ENCODE assay signal across 8 mouse cellular contexts in the genomic region with DNA sequence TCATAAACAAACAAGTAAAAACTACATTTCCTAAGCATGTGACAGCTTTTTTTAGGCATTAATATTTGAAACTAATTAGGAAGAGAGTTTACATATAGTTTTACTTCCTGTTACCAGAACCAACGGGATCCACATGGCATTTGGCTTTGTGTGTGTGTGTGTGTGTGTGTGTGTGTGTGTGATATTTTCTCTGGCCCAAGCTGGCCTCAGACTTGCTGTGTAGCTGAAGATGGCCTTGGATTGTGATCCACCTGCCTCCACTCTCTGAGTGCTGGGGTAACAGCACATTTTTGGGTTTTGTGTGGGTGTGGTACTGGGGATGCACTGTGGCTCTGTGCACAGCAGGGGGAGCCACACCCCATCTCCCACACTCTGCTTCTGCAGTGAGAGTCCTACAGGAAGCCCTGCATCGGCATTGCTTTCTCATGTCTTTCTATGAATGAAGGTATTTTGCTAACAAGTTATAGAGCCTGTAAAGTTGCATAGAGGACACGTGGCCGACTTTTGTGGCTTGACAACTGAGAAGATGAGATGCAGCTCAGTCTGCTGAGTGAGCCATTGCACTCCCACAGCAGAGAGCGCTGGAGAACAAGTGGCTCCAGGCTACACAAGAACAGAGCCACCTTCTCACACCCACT. TPM values are rescaled to one million over a fixed set of nuclear protein-coding genes. Genes with fewer than 3 reads are reported as not detected.
A peak's percentile ranks its signal among the peaks of the same experiment; 100 is the strongest.
DNase-seq lines count a peak whose midpoint lies in the region; ATAC-seq and TF ChIP-seq lines count a peak whose summit lies in the region.
"Had no signal": no experiment of that assay in that cellular context is flagged by ENCODE, and none has a peak within 500 bp of the region (broad histone marks: within the 10 kb centered on the region; RNA-seq: fewer than 3 reads in every experiment).

No protein-coding gene starts in this region.

- no peak overlapping the region for H3K9ac ChIP-seq in forebrain, embryonic 13.5 days
- no peak overlapping the region for H3K9ac ChIP-seq in hindbrain, embryonic 14.5 days

- H3K36me3 ChIP-seq in forebrain, embryonic 13.5 days (ENCODE audit: poor library complexity, severe bottlenecking), result peaks cover 17% of the 10 kb centered on the region
- H3K36me3 ChIP-seq in hindbrain, embryonic 14.5 days (replicated peaks; ENCODE audit: control insufficient read depth, insufficient read depth), result peaks cover 17% of the 10 kb centered on the region
- H3K36me3 ChIP-seq in midbrain, embryonic 10.5 days, result peaks cover 20% of the 10 kb centered on the region

- H3K9me3 ChIP-seq in forebrain, embryonic 13.5 days (replicated peaks), result no peaks in the 10 kb centered on the region
- no peaks in the 10 kb centered on the region for H3K9me3 ChIP-seq in hindbrain, embryonic 14.5 days (ENCODE audit: control insufficient read depth, low read length)
- H3K9me3 ChIP-seq in midbrain, embryonic 10.5 days (replicated peaks), result no peaks in the 10 kb centered on the region

- 72% methylated on average over 5 of the region's 5 CpGs for WGBS in forebrain, embryonic 13.5 days
- WGBS in hindbrain, embryonic 14.5 days, result 67% methylated on average over 5 of the region's 5 CpGs
- 80% methylated on average over 5 of the region's 5 CpGs for WGBS in midbrain, embryonic 10.5 days

- H3K4me2 ChIP-seq in forebrain, embryonic 13.5 days, result no peak overlapping the region
- H3K4me2 ChIP-seq in hindbrain, embryonic 14.5 days (replicated peaks), result no peak overlapping the region

- POLR2A ChIA-PET in Patski (lab: Charles Lee), result no interaction called here

- CTCF ChIA-PET in Patski (lab: Charles Lee), result interaction anchor here (0.9 to 2.7 kb wide), 12 partner anchors 10 to 396 kb away, joined by 3 to 11 read pairs (median 3); no protein-coding TSS in a partner anchor

- no peak overlapping the region for H3K4me3 ChIP-seq in forebrain, embryonic 13.5 days
- no peak overlapping the region for H3K4me3 ChIP-seq in hindbrain, embryonic 14.5 days (replicated peaks; ENCODE audit: low read length)
- no peak overlapping the region for H3K4me3 ChIP-seq in midbrain, embryonic 10.5 days
- H3K4me3 ChIP-seq: myocyte had no signal

- H3K27me3 ChIP-seq in Patski, result no peaks in the 10 kb centered on the region
- no peaks in the 10 kb centered on the region for H3K27me3 ChIP-seq in forebrain, embryonic 13.5 days
- H3K27me3 ChIP-seq in hindbrain, embryonic 14.5 days (ENCODE audit: control insufficient read depth, insufficient read depth, low read length), result no peaks in the 10 kb centered on the region
- H3K27me3 ChIP-seq in midbrain, embryonic 10.5 days (ENCODE audit: low read depth, poor library complexity, severe bottlenecking), result no peaks in the 10 kb centered on the region

- no peak for DNase-seq in Patski (ENCODE audit: low read depth, low spot score)
- DNase-seq in c-Kit-positive CD71-positive TER-119-positive erythroid progenitor cells, embryonic 14.5 days (ENCODE audit: low spot score), result peak; percentile 33
- peak; percentile 66 for DNase-seq in hindbrain, embryonic 14.5 days (ENCODE audit: low spot score)
- peak; percentile 57 to 59 for DNase-seq in left cerebral cortex, adult 8-10 months (ENCODE audit: low spot score in 2 of 2)
- peak; percentile 47 for DNase-seq in midbrain, embryonic 10.5 days (ENCODE audit: low spot score)
- DNase-seq in right cerebral cortex, postnatal 36 days (ENCODE audit: low spot score in 2 of 2), result peak; percentile 56 to 57

- H3K27ac ChIP-seq in forebrain, embryonic 13.5 days, result no peak overlapping the region
- H3K27ac ChIP-seq in hindbrain, embryonic 14.5 days, result no peak overlapping the region
- H3K27ac ChIP-seq in midbrain, embryonic 10.5 days (replicated peaks), result no peak overlapping the region

- in situ Hi-C loops in Patski (cut with MboI; ENCODE audit: low pct_unique_long_range_greater_than_20kb), result no loop called here

- no peaks in the 10 kb centered on the region for H3K4me1 ChIP-seq in forebrain, embryonic 13.5 days
- no peaks in the 10 kb centered on the region; the same call in 1 of the 2 replicates for H3K4me1 ChIP-seq in hindbrain, embryonic 14.5 days (replicated peaks; ENCODE audit: control insufficient read depth, insufficient read depth, low read length)
- no peaks in the 10 kb centered on the region for H3K4me1 ChIP-seq in midbrain, embryonic 10.5 days

- ATAC-seq in Patski, result no peak
- peak; percentile 83 for ATAC-seq in forebrain, embryonic 13.5 days
- ATAC-seq in hindbrain, embryonic 14.5 days (ENCODE audit: low FRiP score), result peak; percentile 73; the same call in 1 of the 2 replicates

- peak; percentile 92 for TF ChIP-seq CTCF in Patski (IDR thresholded peaks at IDR 0.05)

RNA-seq across cellular contexts. Expression of a gene that starts 43.3 kb away (rescaled TPM):
- polyA plus RNA-seq in Patski (2021), result 0.04 TPM
- polyA plus RNA-seq in forebrain, embryonic 13.5 days (2015; fragmentation: Nextera tagmentation; extraction: Ambion mirVana), result 1.5 and 3.6 TPM in 2 replicates
- 7.0 and 7.3 TPM in 2 replicates for polyA plus RNA-seq in hindbrain, embryonic 14.5 days (2014; fragmentation: Nextera tagmentation; extraction: Ambion mirVana)
- 10 to 100 TPM; 15.5 to 18.0 (median 16.8) TPM for total RNA-seq in left cerebral cortex, adult 8-10 months (2022)
- 1.8 and 2.0 TPM in 2 replicates for polyA plus RNA-seq in midbrain, embryonic 10.5 days (2016; fragmentation: Nextera tagmentation; extraction: Ambion mirVana)
